Mouse (Mus musculus) intestine, postnatal 0 days (tissue): Measurements from ENCODE around the gene Sppl2a. TPM values are rescaled to one million over a fixed set of nuclear protein-coding genes. Genes with fewer than 3 reads are reported as not detected.

Source experiments
- ATAC-seq: fragments of 200-750 bp; cut with Nextera tagmentation; 2 replicates; pipeline ENCODE4 v1.8.0; 2017; ENCODE audit warnings: mild to moderate bottlenecking, moderate TSS enrichment, moderate library complexity
- H3K27ac ChIP-seq: fragments of 300-500 bp; sonication (generic); 2 replicates; pipeline ENCODE4 v1.5.1; 2014; ENCODE audit warnings: mild to moderate bottlenecking, low read depth, low read length, moderate library complexity
- H3K27me3 ChIP-seq: fragments of 300-500 bp; sonication (generic); replicated peaks from 2 replicates; pipeline ENCODE4 v1.6.1; 2014; ENCODE audit warnings: low read length, mixed read lengths; ENCODE audit not compliant: control insufficient read depth, insufficient read depth
- H3K36me3 ChIP-seq: fragments of 300-500 bp; sonication (generic); 2 replicates; pipeline ENCODE4 v1.6.1; 2014; ENCODE audit warnings: mild to moderate bottlenecking, moderate library complexity; ENCODE audit not compliant: control insufficient read depth, insufficient read depth
- H3K4me1 ChIP-seq: fragments of 300-500 bp; sonication (generic); replicated peaks from 2 replicates; pipeline ENCODE4 v1.6.1; 2014; ENCODE audit warnings: antibody characterized with exemption, low read length, mixed read lengths; ENCODE audit not compliant: control insufficient read depth, insufficient read depth
- H3K4me2 ChIP-seq: fragments of 300-500 bp; sonication (generic); replicated peaks from 2 replicates; pipeline ENCODE4 v1.6.1; 2014; ENCODE audit warnings: low read depth, mild to moderate bottlenecking, moderate library complexity
- H3K4me3 ChIP-seq: fragments of 300-500 bp; sonication (generic); 2 replicates; pipeline ENCODE4 v1.5.1; 2014; ENCODE audit warnings: low read depth, low read length
- H3K9ac ChIP-seq: fragments of 300-500 bp; sonication (generic); 2 replicates; pipeline ENCODE4 v1.6.1; 2014; ENCODE audit warnings: mild to moderate bottlenecking, low read depth, low read length
- H3K9me3 ChIP-seq: fragments of 300-500 bp; sonication (generic); 2 replicates; pipeline ENCODE4 v1.6.1; 2016; ENCODE audit warnings: mixed run types; ENCODE audit not compliant: control insufficient read depth
- CTCF ChIP-seq: sonication (generic); IDR thresholded peaks from 2 replicates; pipeline ENCODE4 v1.5.1; 2016; ENCODE audit warnings: low read depth, mild to moderate bottlenecking, control low read depth, antibody characterized with exemption, moderate library complexity
- WGBS: fragments of 180-500 bp; shearing (Covaris S2); extraction: QIAGEN DNeasy Blood & Tissue Kit; methylation state at CpG from one replicate; pipeline ENCODE4 v1.1.7; 2014; 5-methylcytosine and 5-hydroxymethylcytosine counted together
- polyA plus RNA-seq: library from polyadenylated mRNA; unstranded; fragments of >200 nt; fragmentation: Nextera tagmentation; extraction: Ambion mirVana; gene quantifications from 2 replicates; pipeline ENCODE4 v1.2.1, GENCODE M21; 2015

Gene Sppl2a
- polyA plus RNA-seq: 77.3 and 87.4 TPM in 2 replicates

GRCm38 (mm10) chr2:126932897-126933641 lies at the start of gene Sppl2a:
TSS of gene Sppl2a (minus strand) at chr2:126933235.
- ATAC-seq: peak; percentile 98
- WGBS: under 1% methylated on average over 33 of the region's 35 CpGs
- H3K36me3 ChIP-seq: no peaks in the 10 kb centered on the region; the same call in 1 of the 2 replicates

GRCm38 (mm10) chr2:126977428-126977827 lies 44.4 kb upstream of the Sppl2a start:
- H3K9ac ChIP-seq: no peak overlapping the region
- no peak overlapping the region for H3K4me3 ChIP-seq
- no peak overlapping the region for H3K4me2 ChIP-seq
- no peak overlapping the region for H3K27ac ChIP-seq
- ATAC-seq: no peak
- no peak for TF ChIP-seq CTCF
- no peaks in the 10 kb centered on the region for H3K9me3 ChIP-seq
- no peaks in the 10 kb centered on the region for H3K36me3 ChIP-seq
- no peaks in the 10 kb centered on the region for H3K27me3 ChIP-seq
- 40% methylated on average over 6 of the region's 6 CpGs for WGBS
- H3K4me1 ChIP-seq: no peaks in the 10 kb centered on the region

More at GRCm38 (mm10) chr2:126932897-126933641, at the start of gene Sppl2a:
- H3K4me1 ChIP-seq: peaks cover 3% of the 10 kb centered on the region; the same call in 1 of the 2 replicates
- peak within 1 kb of the TSS; percentile 78 for H3K4me2 ChIP-seq
- peak within 1 kb of the TSS; percentile 97 for H3K27ac ChIP-seq
- peak within 1 kb of the TSS; percentile 80 for H3K9ac ChIP-seq
- H3K4me3 ChIP-seq: peak within 1 kb of the TSS; percentile 78
- peak; percentile 51 for TF ChIP-seq CTCF
- no peaks in the 10 kb centered on the region for H3K27me3 ChIP-seq
- no peaks in the 10 kb centered on the region for H3K9me3 ChIP-seq

GRCm38 (mm10) chr2:126961696-126962095 lies 28.7 kb upstream of the Sppl2a start:
- ATAC-seq: peak; percentile 72

GRCm38 (mm10) chr2:126955671-126956070 lies 22.6 kb upstream of the Sppl2a start:
- peak overlapping the region; percentile 21; the same call in 1 of the 2 replicates for H3K4me2 ChIP-seq
- no peak for TF ChIP-seq CTCF
- H3K9ac ChIP-seq: no peak overlapping the region
- 39% methylated on average over 7 of the region's 7 CpGs for WGBS
- no peak overlapping the region for H3K4me3 ChIP-seq
- H3K27ac ChIP-seq: no peak overlapping the region
- no peaks in the 10 kb centered on the region for H3K27me3 ChIP-seq
- H3K36me3 ChIP-seq: no peaks in the 10 kb centered on the region
- no peaks in the 10 kb centered on the region for H3K9me3 ChIP-seq
- no peaks in the 10 kb centered on the region for H3K4me1 ChIP-seq
- peak; percentile 74 for ATAC-seq

More at GRCm38 (mm10) chr2:126961696-126962095, 28.7 kb upstream of the Sppl2a start:
- TF ChIP-seq CTCF: no peak
- no peak overlapping the region for H3K9ac ChIP-seq
- 30% methylated on average over 2 of the region's 2 CpGs for WGBS
- no peak overlapping the region for H3K27ac ChIP-seq
- no peaks in the 10 kb centered on the region for H3K27me3 ChIP-seq
- H3K4me1 ChIP-seq: no peaks in the 10 kb centered on the region; the same call in 1 of the 2 replicates
- no peaks in the 10 kb centered on the region for H3K9me3 ChIP-seq
- no peak overlapping the region for H3K4me2 ChIP-seq
- H3K4me3 ChIP-seq: no peak overlapping the region
- no peaks in the 10 kb centered on the region for H3K36me3 ChIP-seq

- Histone ChIP-seq H3K9me3 (no peaks in the 10 kb centered on the region), H3K27ac (no peak overlapping the region), H3K36me3 (no peaks in the 10 kb centered on the region), H3K4me1 (peaks cover 5% of the 10 kb centered on the region; the same call in 1 of the 2 replicates), H3K4me3 (no peak overlapping the region), H3K9ac (no peak overlapping the region), H3K4me2 (no peak overlapping the region), H3K27me3 (no peaks in the 10 kb centered on the region)
- no peak for ATAC-seq
- TF ChIP-seq CTCF: no peak
- WGBS: 64% methylated on average over 7 of the region's 7 CpGs
These were observed 18.1 kb upstream of the Sppl2a start for GRCm38 (mm10) chr2:126951085-126951484.

GRCm38 (mm10) chr2:126950453-126950852 lies 17.4 kb upstream of the Sppl2a start:
- 35% methylated on average over 5 of the region's 5 CpGs for WGBS
- Histone ChIP-seq H3K9me3 (no peaks in the 10 kb centered on the region), H3K9ac (no peak overlapping the region), H3K36me3 (no peaks in the 10 kb centered on the region), H3K27me3 (no peaks in the 10 kb centered on the region), H3K4me2 (no peak overlapping the region), H3K4me3 (no peak overlapping the region), H3K4me1 (peaks cover 5% of the 10 kb centered on the region; the same call in 1 of the 2 replicates), H3K27ac (no peak overlapping the region)
- ATAC-seq: peak; percentile 52
- no peak for TF ChIP-seq CTCF
